Mouse (Mus musculus) CH12.LX (cell line): ENCODE measurements around the gene Sgca.

Experiments used
- CHD2 ChIP-seq: IDR thresholded peaks from 2 replicates; pipeline ENCODE4 v1.6.1; 2011; ENCODE audit warnings: low read length, improper control_type of control experiment
- CTCF ChIP-seq, 2 experiments: IDR thresholded peaks in 1 of 2; conservative IDR thresholded peaks in 1 of 2; 2 replicates each; pipeline ENCODE4 v1.5.1; 2011 to 2012; ENCODE audit warnings: low read depth in 2 of 2, low read length in 2 of 2, improper control_type of control experiment in 1 of 2, inconsistent platforms in 1 of 2, mild to moderate bottlenecking in 1 of 2, moderate library complexity in 1 of 2
- EP300 ChIP-seq: IDR thresholded peaks from 2 replicates; pipeline ENCODE4 v1.6.1; 2011; ENCODE audit warnings: low read length, improper control_type of control experiment
- MAX ChIP-seq: IDR thresholded peaks from 2 replicates; pipeline ENCODE4 v1.6.1; 2011; ENCODE audit warnings: low read length, improper control_type of control experiment
- MYC ChIP-seq: IDR thresholded peaks from 2 replicates; pipeline ENCODE4 v1.6.1; 2011; ENCODE audit warnings: low read depth, mild to moderate bottlenecking, improper control_type of control experiment, low read length
- NRF1 ChIP-seq: IDR thresholded peaks from 2 replicates; pipeline ENCODE4 v1.6.1; 2014; ENCODE audit warnings: low read depth, mild to moderate bottlenecking, inconsistent platforms, low read length, improper control_type of control experiment, moderate library complexity
- SMC3 ChIP-seq: IDR thresholded peaks from 2 replicates; pipeline ENCODE4 v1.6.1; 2011; ENCODE audit warnings: low read depth, low read length, improper control_type of control experiment

GRCm38 (mm10) chr11:94930151-94930550 lies 46.0 kb downstream of the Sgca start:
- no peak for TF ChIP-seq MAX
- no peak for TF ChIP-seq CTCF (conservative IDR thresholded peaks at IDR 0.05 in 1 of 2, IDR thresholded peaks at IDR 0.05 in 1 of 2; ENCODE audit: low read depth in 2 of 2, low read length in 2 of 2)
- TF ChIP-seq NRF1, result no peak
- TF ChIP-seq SMC3, result no peak
- TF ChIP-seq MYC, result no peak
- TF ChIP-seq EP300, result no peak
- no peak for TF ChIP-seq CHD2
